Mouse (Mus musculus): ENCODE results near the gene March10. TPM values are rescaled to one million over a fixed set of nuclear protein-coding genes. Genes with fewer than 3 reads are reported as not detected.

The March10 gene
- polyA plus RNA-seq (2014; fragmentation: Illumina TruSeq; extraction: RNeasy Lipid Tissue Mini Kit (QIAGEN cat#74804); ENCODE audit: low read depth, low replicate concordance): 14.4 TPM

DNA sequence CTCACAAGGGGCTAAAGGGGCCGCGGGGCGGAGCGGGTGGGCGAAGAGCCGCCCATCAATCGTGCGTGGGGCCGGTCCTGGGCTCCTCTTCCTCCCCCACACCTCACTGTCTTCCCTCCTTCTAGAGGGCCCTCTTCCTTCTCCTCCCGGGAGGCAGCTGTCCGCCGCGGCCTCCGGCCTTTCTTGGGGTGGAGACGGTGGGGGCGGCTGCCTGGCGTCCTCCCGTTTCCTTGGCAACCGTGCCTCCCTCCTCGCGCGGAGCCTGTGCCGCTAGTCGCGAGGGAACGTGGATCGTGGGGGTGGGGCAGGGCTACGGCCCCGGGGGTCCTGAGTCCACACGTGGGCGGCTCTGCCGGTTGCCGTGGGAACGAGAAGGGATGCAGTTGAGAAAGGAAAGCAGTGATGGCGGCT lies at the start of gene March10:
Gene March10, minus strand, starts transcription at position 239 of the 411 bp plus-strand sequence.

Other genes with a start within 250 kb of the March10 start
- gene Mrc2, start 164.1 kb downstream of the March10 start, polyA plus RNA-seq (2014; fragmentation: Illumina TruSeq; extraction: RNeasy Lipid Tissue Mini Kit (QIAGEN cat#74804); ENCODE audit: low read depth, low replicate concordance): 8.9 TPM
- gene Tanc2, start 133.3 kb upstream of the March10 start, polyA plus RNA-seq (2014; fragmentation: Illumina TruSeq; extraction: RNeasy Lipid Tissue Mini Kit (QIAGEN cat#74804); ENCODE audit: low read depth, low replicate concordance): 9.9 TPM